Mouse (Mus musculus) CH12.LX (cell line): Measurements from ENCODE around the gene Ffar2. TPM values are rescaled to one million over a fixed set of nuclear protein-coding genes. Genes with fewer than 3 reads are reported as not detected.

ENCODE experiments used
- DNase-seq: peaks from one replicate; pipeline ENCODE4 v3.0.0-alpha.2; 2013; ENCODE audit errors: extremely low read depth
- H3K27ac ChIP-seq: 2 replicates; pipeline ENCODE4 v1.5.1; 2012; ENCODE audit warnings: low read depth, mild to moderate bottlenecking, control low read depth, moderate library complexity; ENCODE audit not compliant: insufficient read depth
- H3K27me3 ChIP-seq: replicated peaks from 2 replicates; pipeline ENCODE3; 2012; ENCODE audit warnings: inconsistent platforms
- H3K36me3 ChIP-seq, 2 experiments: replicated peaks in 1 of 2; 2 replicates each; pipeline versions ENCODE3 to v1.6.1; 2012; ENCODE audit warnings: inconsistent platforms in 1 of 2, low read length in 1 of 2, mild to moderate bottlenecking in 1 of 2, mixed read lengths in 1 of 2, moderate library complexity in 1 of 2; ENCODE audit not compliant: control insufficient read depth in 1 of 2, insufficient read depth in 1 of 2
- H3K4me1 ChIP-seq, 2 experiments: 2 replicates each; pipeline ENCODE4 v1.6.1; 2012; ENCODE audit warnings: inconsistent platforms in 1 of 2, moderate library complexity in 1 of 2; ENCODE audit not compliant: insufficient read depth in 2 of 2, control insufficient read depth in 1 of 2
- H3K4me2 ChIP-seq: 2 replicates; pipeline ENCODE4 v1.6.1; 2012; ENCODE audit warnings: low read depth, mild to moderate bottlenecking, control low read depth; ENCODE audit not compliant: poor library complexity, insufficient read depth, severe bottlenecking
- H3K4me3 ChIP-seq, 3 experiments: fragments of 150-350 bp in 1 of 3; sonication (generic) in 1 of 3; replicated peaks in 1 of 3; 2 replicates each; pipeline versions ENCODE3 to v1.5.1; 2011 to 2012; ENCODE audit warnings: low read depth in 2 of 3, low read length in 2 of 3, mild to moderate bottlenecking in 2 of 3, moderate library complexity in 2 of 3, control low read depth in 1 of 3, improper control_type of control experiment in 1 of 3, inconsistent platforms in 1 of 3, mixed read lengths in 1 of 3; ENCODE audit not compliant: poor library complexity in 1 of 3
- H3K79me2 ChIP-seq: replicated peaks from 2 replicates; pipeline ENCODE4 v1.6.1; 2012; ENCODE audit warnings: mild to moderate bottlenecking, moderate library complexity; ENCODE audit not compliant: control insufficient read depth, poor library complexity, insufficient read depth, severe bottlenecking; ENCODE audit errors: extremely low read depth
- H3K9ac ChIP-seq: 2 replicates; pipeline ENCODE4 v1.6.1; 2012; ENCODE audit warnings: low read depth, mild to moderate bottlenecking, control low read depth, moderate library complexity; ENCODE audit not compliant: insufficient read depth
- H3K9me3 ChIP-seq: replicated peaks from 2 replicates; pipeline ENCODE3; 2012; ENCODE audit warnings: low read length, inconsistent platforms, mixed read lengths
- BHLHE40 ChIP-seq: IDR thresholded peaks from 2 replicates; pipeline ENCODE4 v1.6.1; 2011; ENCODE audit warnings: mild to moderate bottlenecking, low read depth, low read length, improper control_type of control experiment
- CHD2 ChIP-seq: IDR thresholded peaks from 2 replicates; pipeline ENCODE4 v1.6.1; 2011; ENCODE audit warnings: low read length, improper control_type of control experiment
- CTCF ChIP-seq, 2 experiments: IDR thresholded peaks in 1 of 2; conservative IDR thresholded peaks in 1 of 2; 2 replicates each; pipeline ENCODE4 v1.5.1; 2011 to 2012; ENCODE audit warnings: low read depth in 2 of 2, low read length in 2 of 2, improper control_type of control experiment in 1 of 2, inconsistent platforms in 1 of 2, mild to moderate bottlenecking in 1 of 2, moderate library complexity in 1 of 2
- E2F4 ChIP-seq: IDR thresholded peaks from 2 replicates; pipeline ENCODE4 v1.6.1; 2011; ENCODE audit warnings: low read depth, low read length, improper control_type of control experiment; ENCODE audit not compliant: insufficient replicate concordance
- EP300 ChIP-seq: IDR thresholded peaks from 2 replicates; pipeline ENCODE4 v1.6.1; 2011; ENCODE audit warnings: low read length, improper control_type of control experiment
- ETS1 ChIP-seq: conservative IDR thresholded peaks from 2 replicates; pipeline ENCODE4 v1.6.1; 2012; ENCODE audit warnings: low read depth, mild to moderate bottlenecking, inconsistent platforms, low read length, improper control_type of control experiment, moderate library complexity
- GABPA ChIP-seq: IDR thresholded peaks from 2 replicates; pipeline ENCODE4 v1.6.1; 2012; ENCODE audit warnings: low read depth, low read length, improper control_type of control experiment, inconsistent platforms; ENCODE audit not compliant: insufficient replicate concordance
- HCFC1 ChIP-seq: IDR thresholded peaks from 2 replicates; pipeline ENCODE4 v1.6.1; 2012; ENCODE audit warnings: low read depth, mild to moderate bottlenecking, inconsistent platforms, low read length, improper control_type of control experiment
- IRF4 ChIP-seq: IDR thresholded peaks from 2 replicates; pipeline ENCODE4 v1.6.1; 2014; ENCODE audit warnings: low read depth, mild to moderate bottlenecking, inconsistent platforms, low read length, improper control_type of control experiment
- MAX ChIP-seq: IDR thresholded peaks from 2 replicates; pipeline ENCODE4 v1.6.1; 2011; ENCODE audit warnings: low read length, improper control_type of control experiment
- MEF2A ChIP-seq: IDR thresholded peaks from 2 replicates; pipeline ENCODE4 v1.6.1; 2014; ENCODE audit warnings: low read depth, mild to moderate bottlenecking, inconsistent platforms, low read length, improper control_type of control experiment, borderline replicate concordance
- MXI1 ChIP-seq: IDR thresholded peaks from 2 replicates; pipeline ENCODE4 v1.6.1; 2011; ENCODE audit warnings: mild to moderate bottlenecking, low read depth, low read length, improper control_type of control experiment
- MYC ChIP-seq: IDR thresholded peaks from 2 replicates; pipeline ENCODE4 v1.6.1; 2011; ENCODE audit warnings: low read depth, mild to moderate bottlenecking, improper control_type of control experiment, low read length
- NELFE ChIP-seq: IDR thresholded peaks from 2 replicates; pipeline ENCODE4 v1.6.1; 2011; ENCODE audit warnings: low read depth, low read length, improper control_type of control experiment
- NRF1 ChIP-seq: IDR thresholded peaks from 2 replicates; pipeline ENCODE4 v1.6.1; 2014; ENCODE audit warnings: low read depth, mild to moderate bottlenecking, inconsistent platforms, low read length, improper control_type of control experiment, moderate library complexity
- PAX5 ChIP-seq: IDR thresholded peaks from 2 replicates; pipeline ENCODE4 v1.6.1; 2012; ENCODE audit warnings: low read length, inconsistent platforms, mixed read lengths
- POLR2A ChIP-seq: IDR thresholded peaks from 2 replicates; pipeline ENCODE4 v1.6.1; 2011; ENCODE audit warnings: low read depth, mild to moderate bottlenecking, improper control_type of control experiment, low read length
- RCOR1 ChIP-seq: conservative IDR thresholded peaks from 2 replicates; pipeline ENCODE4 v1.6.1; 2012; ENCODE audit warnings: low read depth, mild to moderate bottlenecking, inconsistent platforms, low read length, improper control_type of control experiment
- SMC3 ChIP-seq: IDR thresholded peaks from 2 replicates; pipeline ENCODE4 v1.6.1; 2011; ENCODE audit warnings: low read depth, low read length, improper control_type of control experiment
- TBP ChIP-seq: conservative IDR thresholded peaks from 2 replicates; pipeline ENCODE4 v1.6.1; 2011; ENCODE audit warnings: low read depth, low read length, improper control_type of control experiment
- USF1 ChIP-seq: IDR thresholded peaks from 2 replicates; pipeline ENCODE4 v1.6.1; 2014; ENCODE audit warnings: low read depth, mild to moderate bottlenecking, inconsistent platforms, low read length, improper control_type of control experiment
- USF2 ChIP-seq: conservative IDR thresholded peaks from 2 replicates; pipeline ENCODE4 v1.6.1; 2011; ENCODE audit warnings: low read depth, low read length, improper control_type of control experiment
- ZNF384 ChIP-seq: IDR thresholded peaks from 2 replicates; pipeline ENCODE4 v1.6.1; 2012; ENCODE audit warnings: low read depth, low read length, improper control_type of control experiment, inconsistent platforms
- dilution Hi-C: fragments of 300-500 bp; cut with MboI; formaldehyde crosslinking; loops from 2 replicates; pipeline ENCODE4 v1.14.3; 2020; ENCODE audit warnings: low sequenced_read_pairs; ENCODE audit not compliant: extremely low pct_unique_long_range_greater_than_20kb, extremely low pct_ligation_motif_present
- in situ Hi-C: fragments of 300-500 bp; cut with MboI; formaldehyde crosslinking; loops from 3 replicates; pipeline ENCODE4 v1.14.3; 2019; ENCODE audit warnings: low sequenced_read_pairs, low pct_ligation_motif_present, low pct_unique_long_range_greater_than_20kb, mixed read lengths
- polyA plus RNA-seq: library from polyadenylated mRNA; unstranded; fragments of >175 nt; gene quantifications from 2 replicates; pipeline ENCODE4 v1.2.1, GENCODE M21; 2012; ENCODE audit warnings: low read depth; ENCODE audit not compliant: insufficient read length
- total RNA-seq, 2 experiments: library from RNA; depleted of rRNA; stranded (reverse); fragments of 300-350 nt in 1 of 2; fragments of >200 nt in 1 of 2; gene quantifications; 2 replicates each; pipeline ENCODE4 v1.2.3; 2012 to 2014

Gene Ffar2
- total and polyA plus RNA-seq, 3 experiments = 0.08 to 0.51 TPM; not detected in 1

- no peak for DNase-seq
- in situ Hi-C loops (no loop called here), dilution Hi-C loops (no loop called here)
- Histone ChIP-seq H3K4me2 (no peak overlapping the region), H3K4me1 (peaks cover 12 to 38% of the 10 kb centered on the region in 2 experiments; a peak in 3 of 4 replicates), H3K79me2 (no peaks in the 10 kb centered on the region), H3K9ac (no peak overlapping the region), H3K9me3 (no peaks in the 10 kb centered on the region), H3K36me3 (no peaks in the 10 kb centered on the region), H3K27me3 (no peaks in the 10 kb centered on the region), H3K4me3 (no peak overlapping the region), H3K27ac (no peak overlapping the region)
- no peak for TF ChIP-seq NELFE
- TF ChIP-seq HCFC1 = no peak
- no peak for TF ChIP-seq SMC3
- no peak for TF ChIP-seq PAX5
- TF ChIP-seq NRF1 = no peak
- TF ChIP-seq CTCF (conservative IDR thresholded peaks at IDR 0.05 in 1 of 2, IDR thresholded peaks at IDR 0.05 in 1 of 2; ENCODE audit: low read depth in 2 of 2, low read length in 2 of 2) = no peak
- no peak for TF ChIP-seq POLR2A
- TF ChIP-seq GABPA = no peak
These were observed 21.2 kb upstream of the Ffar2 start for GRCm38 (mm10) chr7:30844676-30845297.

DNA sequence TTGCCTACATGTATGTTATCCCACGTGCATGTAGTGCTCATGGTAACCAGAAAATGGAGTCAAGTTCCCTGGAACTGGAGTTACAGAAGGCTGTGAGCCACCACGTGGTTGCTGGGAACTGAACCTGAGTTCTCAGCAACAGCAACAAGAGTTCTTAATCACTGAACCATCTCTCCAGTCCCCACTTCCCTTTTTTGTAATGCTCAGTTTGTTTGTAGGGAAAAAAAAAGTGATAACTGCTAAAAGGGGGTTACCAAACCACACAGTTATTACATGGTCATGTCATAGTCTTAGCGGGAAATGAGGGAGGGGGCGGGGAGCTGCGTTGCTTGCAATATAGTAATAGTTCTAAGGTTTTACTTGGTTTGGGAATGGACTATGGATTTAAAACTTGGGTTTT lies 18.5 kb upstream of the Ffar2 start:
- Histone ChIP-seq H3K36me3 (no peaks in the 10 kb centered on the region), H3K9ac (no peak overlapping the region), H3K27me3 (no peaks in the 10 kb centered on the region), H3K4me3 (no peak overlapping the region), H3K4me2 (no peak overlapping the region), H3K27ac (no peak overlapping the region), H3K9me3 (no peaks in the 10 kb centered on the region), H3K79me2 (no peaks in the 10 kb centered on the region), H3K4me1 (peaks cover 12 to 38% of the 10 kb centered on the region in 2 experiments; a peak in 3 of 4 replicates)
- peak; percentile 84 for DNase-seq
- in situ Hi-C loops (no loop called here), dilution Hi-C loops (no loop called here)
- TF ChIP-seq E2F4 (no peak), RCOR1 (no peak), MXI1 (peak; percentile 73; the same call in 1 of the 2 replicates), EP300 (peak; percentile 78), ETS1 (peak; percentile 51), ZNF384 (peak; percentile 88), USF2 (peak; percentile 44; the same call in 1 of the 2 replicates), USF1 (peak; percentile 42), BHLHE40 (0 out of 2 replicates have a peak, but pooled peaks have one; percentile 32), MAX (peak; percentile 93), MEF2A (peak; percentile 77), POLR2A (no peak), CHD2 (peak; percentile 30; the same call in 1 of the 2 replicates), TBP (peak; percentile 71; the same call in 1 of the 2 replicates), MYC (peak; percentile 93), IRF4 (peak; percentile 79; the same call in 1 of the 2 replicates)
